In the genomic region with DNA sequence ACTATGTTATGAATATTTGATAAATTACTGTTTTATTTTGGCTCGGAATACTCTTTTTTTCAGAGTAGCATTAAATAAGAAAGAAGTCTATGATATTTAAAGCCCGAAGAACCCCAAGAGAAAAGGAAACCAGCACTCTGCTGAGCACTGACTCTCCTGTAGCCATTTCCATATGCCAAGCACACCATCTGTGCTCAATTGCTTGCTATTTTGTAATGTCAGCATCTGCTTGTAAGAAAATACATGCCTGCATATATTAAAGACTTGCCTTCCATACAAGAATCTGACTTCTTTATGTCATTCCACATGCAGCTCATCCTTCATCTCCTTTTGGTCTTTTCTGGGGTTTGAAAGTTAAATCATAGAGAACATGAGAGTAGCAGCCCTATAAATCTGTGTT, we compare ENCODE assay signal across 15 mouse cellular contexts.
DNase-seq lines count a peak whose midpoint lies in the region; ATAC-seq and TF ChIP-seq lines count a peak whose summit lies in the region.
"Had no signal": no experiment of that assay in that cellular context is flagged by ENCODE, and none has a peak within 500 bp of the region (broad histone marks: within the 10 kb centered on the region; RNA-seq: fewer than 3 reads in every experiment).

No protein-coding gene starts in this region.

- no peaks in the 10 kb centered on the region for H3K27me3 ChIP-seq in forebrain, embryonic 14.5 days (replicated peaks; ENCODE audit: control insufficient read depth, insufficient read depth, low read length)
- H3K27me3 ChIP-seq in forebrain, embryonic 11.5 days (ENCODE audit: control insufficient read depth, insufficient read depth, low read length): no peaks in the 10 kb centered on the region
- no peaks in the 10 kb centered on the region for H3K27me3 ChIP-seq in limb, embryonic 13.5 days
- no peaks in the 10 kb centered on the region for H3K27me3 ChIP-seq in limb, embryonic 10.5 days (ENCODE audit: low read depth, poor library complexity, severe bottlenecking)
- no peaks in the 10 kb centered on the region for H3K27me3 ChIP-seq in forebrain, postnatal 0 days (ENCODE audit: insufficient read depth, low read length)
- H3K27me3 ChIP-seq in kidney, embryonic 16.5 days (ENCODE audit: insufficient read depth, low read length): no peaks in the 10 kb centered on the region

- no peak overlapping the region for H3K4me3 ChIP-seq in forebrain, embryonic 14.5 days (ENCODE audit: low read depth, low read length)
- no peak overlapping the region for H3K4me3 ChIP-seq in forebrain, embryonic 11.5 days (ENCODE audit: low read depth, low read length)
- H3K4me3 ChIP-seq in limb, embryonic 13.5 days: no peak overlapping the region
- no peak overlapping the region for H3K4me3 ChIP-seq in limb, embryonic 10.5 days
- H3K4me3 ChIP-seq in forebrain, postnatal 0 days (ENCODE audit: low read depth, low read length): no peak overlapping the region
- H3K4me3 ChIP-seq in kidney, embryonic 16.5 days (ENCODE audit: low read length): no peak overlapping the region
- H3K4me3 ChIP-seq: hindbrain, embryonic 10.5 days had no signal

- no peak overlapping the region for H3K4me2 ChIP-seq in forebrain, embryonic 14.5 days (ENCODE audit: low read length)
- no peak overlapping the region for H3K4me2 ChIP-seq in forebrain, embryonic 11.5 days (ENCODE audit: low read depth, low read length, severe bottlenecking)
- no peak overlapping the region for H3K4me2 ChIP-seq in limb, embryonic 13.5 days (replicated peaks)
- no peak overlapping the region for H3K4me2 ChIP-seq in forebrain, postnatal 0 days (ENCODE audit: low read depth)
- H3K4me2 ChIP-seq in kidney, embryonic 16.5 days (replicated peaks; ENCODE audit: low read depth, low read length): no peak overlapping the region
- H3K4me2 ChIP-seq: lung, embryonic 14.5 days had no signal

- peak; percentile 64 for DNase-seq in forebrain, embryonic 14.5 days (ENCODE audit: low spot score)
- DNase-seq in forebrain, embryonic 11.5 days (ENCODE audit: low spot score): no peak
- no peak for DNase-seq in limb, embryonic 10.5 days (ENCODE audit: low spot score)
- peak; percentile 66 for DNase-seq in forebrain, postnatal 0 days
- DNase-seq in neural tube, embryonic 10.5 days (ENCODE audit: extremely low spot score, low spot score): no peak
- no peak for DNase-seq in adrenal gland, adult 18-20 months (ENCODE audit: low spot score in 2 of 2)
- DNase-seq: adrenal gland, postnatal 25 days; cerebellum, postnatal 14 days; heart, adult 11 months; kidney, adult 9 months; lung, embryonic 14.5 days; midbrain, embryonic 14.5 days had no signal

- no peak for TF ChIP-seq CTCF in forebrain, postnatal 0 days (IDR thresholded peaks at IDR 0.05; ENCODE audit: low read depth)

- H3K9ac ChIP-seq in forebrain, embryonic 14.5 days (ENCODE audit: low read length): no peak overlapping the region
- H3K9ac ChIP-seq in forebrain, embryonic 11.5 days (ENCODE audit: low read length): no peak overlapping the region
- no peak overlapping the region for H3K9ac ChIP-seq in limb, embryonic 13.5 days
- no peak overlapping the region for H3K9ac ChIP-seq in forebrain, postnatal 0 days
- no peak overlapping the region for H3K9ac ChIP-seq in kidney, embryonic 16.5 days (replicated peaks; ENCODE audit: low read length)
- H3K9ac ChIP-seq: lung, embryonic 14.5 days had no signal

- no peaks in the 10 kb centered on the region for H3K9me3 ChIP-seq in forebrain, embryonic 14.5 days (replicated peaks; ENCODE audit: control insufficient read depth, low read length)
- H3K9me3 ChIP-seq in forebrain, embryonic 11.5 days (ENCODE audit: control insufficient read depth, low read length): no peaks in the 10 kb centered on the region
- no peaks in the 10 kb centered on the region for H3K9me3 ChIP-seq in limb, embryonic 13.5 days
- no peaks in the 10 kb centered on the region for H3K9me3 ChIP-seq in limb, embryonic 10.5 days (replicated peaks)
- no peaks in the 10 kb centered on the region for H3K9me3 ChIP-seq in forebrain, postnatal 0 days (ENCODE audit: low read length)
- H3K9me3 ChIP-seq in kidney, embryonic 16.5 days (ENCODE audit: low read length): no peaks in the 10 kb centered on the region
- H3K9me3 ChIP-seq: hindbrain, embryonic 10.5 days had no signal

- no peaks in the 10 kb centered on the region for H3K4me1 ChIP-seq in forebrain, embryonic 14.5 days (ENCODE audit: control insufficient read depth, insufficient read depth, low read length)
- no peaks in the 10 kb centered on the region for H3K4me1 ChIP-seq in forebrain, embryonic 11.5 days (replicated peaks; ENCODE audit: control insufficient read depth, insufficient read depth, low read length)
- H3K4me1 ChIP-seq in limb, embryonic 13.5 days: no peaks in the 10 kb centered on the region
- H3K4me1 ChIP-seq in limb, embryonic 10.5 days: no peaks in the 10 kb centered on the region
- no peaks in the 10 kb centered on the region for H3K4me1 ChIP-seq in forebrain, postnatal 0 days (ENCODE audit: insufficient read depth)
- H3K4me1 ChIP-seq in kidney, embryonic 16.5 days (ENCODE audit: insufficient read depth, low read length): no peaks in the 10 kb centered on the region
- H3K4me1 ChIP-seq: hindbrain, embryonic 10.5 days had no signal

- no peaks in the 10 kb centered on the region for H3K36me3 ChIP-seq in forebrain, embryonic 14.5 days (ENCODE audit: control insufficient read depth, insufficient read depth, low read length)
- H3K36me3 ChIP-seq in forebrain, embryonic 11.5 days (ENCODE audit: control insufficient read depth, insufficient read depth, low read length): no peaks in the 10 kb centered on the region
- no peaks in the 10 kb centered on the region for H3K36me3 ChIP-seq in limb, embryonic 13.5 days
- no peaks in the 10 kb centered on the region for H3K36me3 ChIP-seq in limb, embryonic 10.5 days
- H3K36me3 ChIP-seq in forebrain, postnatal 0 days (ENCODE audit: insufficient read depth): no peaks in the 10 kb centered on the region
- no peaks in the 10 kb centered on the region for H3K36me3 ChIP-seq in kidney, embryonic 16.5 days (ENCODE audit: insufficient read depth, low read length)
- H3K36me3 ChIP-seq: hindbrain, embryonic 10.5 days had no signal

- ATAC-seq in forebrain, embryonic 14.5 days: peak; percentile 80; the same call in 1 of the 2 replicates
- no peak for ATAC-seq in forebrain, embryonic 11.5 days (replicated peaks; ENCODE audit: low FRiP score)
- peak; percentile 36; the same call in 1 of the 2 replicates for ATAC-seq in limb, embryonic 13.5 days (ENCODE audit: low FRiP score, low read depth)
- ATAC-seq in forebrain, postnatal 0 days: peak; percentile 94
- ATAC-seq in kidney, embryonic 16.5 days (ENCODE audit: low FRiP score, low TSS enrichment): no peak

- 83% methylated on average over 2 of the region's 2 CpGs for WGBS in forebrain, embryonic 14.5 days
- 85% methylated on average over 2 of the region's 2 CpGs for WGBS in forebrain, embryonic 11.5 days
- 60% methylated on average over 2 of the region's 2 CpGs for WGBS in limb, embryonic 13.5 days
- WGBS in limb, embryonic 10.5 days: 80% methylated on average over 2 of the region's 2 CpGs
- 61% methylated on average over 2 of the region's 2 CpGs for WGBS in forebrain, postnatal 0 days
- 90% methylated on average over 2 of the region's 2 CpGs for WGBS in kidney, embryonic 16.5 days

- H3K27ac ChIP-seq in forebrain, embryonic 14.5 days (ENCODE audit: low read depth, low read length): no peak overlapping the region
- H3K27ac ChIP-seq in forebrain, embryonic 11.5 days (ENCODE audit: low read depth, low read length): no peak overlapping the region
- no peak overlapping the region for H3K27ac ChIP-seq in limb, embryonic 13.5 days
- no peak overlapping the region for H3K27ac ChIP-seq in limb, embryonic 10.5 days
- H3K27ac ChIP-seq in forebrain, postnatal 0 days (ENCODE audit: low read depth, low read length): no peak overlapping the region
- H3K27ac ChIP-seq in kidney, embryonic 16.5 days (ENCODE audit: low read length): no peak overlapping the region
- H3K27ac ChIP-seq: hindbrain, embryonic 10.5 days had no signal

Comparison
In these comparisons a context has a peak if more than half of its experiments do, and no peak if none do; other contexts are left out.
1. ATAC-seq: peak in forebrain, embryonic 14.5 days (single experiment), limb, embryonic 13.5 days (single experiment) and forebrain, postnatal 0 days (single experiment); none in forebrain, embryonic 11.5 days (single experiment) and kidney, embryonic 16.5 days (single experiment).
2. DNase-seq: peak in forebrain, embryonic 14.5 days (single experiment) and forebrain, postnatal 0 days (single experiment); none in forebrain, embryonic 11.5 days (single experiment), limb, embryonic 10.5 days (single experiment), neural tube, embryonic 10.5 days (single experiment) and adrenal gland, adult 18-20 months (0 of 2).